In the genomic region with DNA sequence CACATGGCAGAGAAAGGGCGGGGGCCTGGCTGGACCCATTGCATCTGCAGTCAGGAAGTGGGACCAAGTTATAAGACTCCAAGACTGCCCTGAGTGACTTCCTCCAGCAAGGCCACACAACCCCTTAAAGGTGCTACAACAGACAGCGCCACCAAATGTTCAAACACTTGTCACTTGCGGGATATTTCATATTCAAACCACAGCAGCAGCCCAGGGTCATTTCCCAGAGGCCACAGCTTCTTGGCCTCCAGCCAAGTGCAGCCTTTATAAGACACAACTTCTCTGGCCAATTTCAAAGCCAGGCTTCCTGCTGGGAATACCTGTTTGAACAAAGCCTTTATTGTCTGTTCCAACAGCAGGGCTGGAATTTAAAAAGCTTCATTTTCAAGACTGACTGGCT, we compare ENCODE assay signal across 7 mouse cellular contexts.
A peak's percentile ranks its signal among the peaks of the same experiment; 100 is the strongest.
DNase-seq lines count a peak whose midpoint lies in the region; ATAC-seq and TF ChIP-seq lines count a peak whose summit lies in the region.

No protein-coding gene starts in this region.

- H3K4me2 ChIP-seq in limb, embryonic 11.5 days (ENCODE audit: low read depth, severe bottlenecking), result no peak overlapping the region

- no peak overlapping the region for H3K9ac ChIP-seq in limb, embryonic 11.5 days (ENCODE audit: low read length)

- peak; percentile 10 for DNase-seq in layer of hippocampus, adult 9-11 months
- DNase-seq in layer of hippocampus, adult 8-10 months (ENCODE audit: low spot score in 2 of 2), result no peak
- DNase-seq in ZHBTc4 (ENCODE audit: low read depth, low spot score), result peak; percentile 86
- peak; percentile 70 for DNase-seq in brain, embryonic 14.5 days (ENCODE audit: low read depth)
- DNase-seq in limb, embryonic 11.5 days (ENCODE audit: low spot score), result peak; percentile 68
- DNase-seq in urinary bladder, postnatal 10 days (ENCODE audit: low spot score), result no peak

- H3K9me3 ChIP-seq in limb, embryonic 11.5 days (ENCODE audit: control insufficient read depth, low read length), result no peaks in the 10 kb centered on the region

- peaks cover 14% of the 10 kb centered on the region; the same call in 1 of the 2 replicates for H3K4me1 ChIP-seq in limb, embryonic 11.5 days (ENCODE audit: control insufficient read depth, insufficient read depth, low read length)

- WGBS in limb, embryonic 11.5 days, result 62% methylated on average over 3 of the region's 3 CpGs

- TF ChIP-seq POLR2A in brain, embryonic 14.5 days (IDR thresholded peaks at IDR 0.05; ENCODE audit: borderline replicate concordance, extremely low read depth, insufficient read depth, insufficient read length, poor library complexity, severe bottlenecking), result no peak

- H3K27ac ChIP-seq in limb, embryonic 11.5 days (replicated peaks; ENCODE audit: low read depth, low read length), result no peak overlapping the region; the same call in 1 of the 2 replicates

- ATAC-seq in limb, embryonic 11.5 days (ENCODE audit: insufficient number of reproducible peaks, low FRiP score, low TSS enrichment, low read depth), result no peak
- no peak for ATAC-seq in monocyte, adult 5-6 weeks (replicated peaks; ENCODE audit: insufficient number of reproducible peaks, low FRiP score, low TSS enrichment, poor library complexity, severe bottlenecking)

- H3K36me3 ChIP-seq in limb, embryonic 11.5 days (ENCODE audit: control insufficient read depth, insufficient read depth, low read length), result no peaks in the 10 kb centered on the region

- no peak for TF ChIP-seq CTCF in brain, embryonic 14.5 days (IDR thresholded peaks at IDR 0.05; ENCODE audit: borderline replicate concordance, extremely low read depth, insufficient read depth, insufficient read length)

- H3K27me3 ChIP-seq in limb, embryonic 11.5 days (ENCODE audit: control insufficient read depth, insufficient read depth, low read length), result no peaks in the 10 kb centered on the region

- H3K4me3 ChIP-seq in limb, embryonic 11.5 days (ENCODE audit: low read depth, low read length), result no peak overlapping the region

Comparison
In these comparisons a context has a peak if more than half of its experiments do, and no peak if none do; other contexts are left out.
1. DNase-seq: peak in layer of hippocampus, adult 9-11 months (single experiment), ZHBTc4 (single experiment), brain, embryonic 14.5 days (single experiment) and limb, embryonic 11.5 days (single experiment); none in layer of hippocampus, adult 8-10 months (0 of 2) and urinary bladder, postnatal 10 days (single experiment).